Mouse (Mus musculus): ENCODE results near the gene Rad9b. TPM values are rescaled to one million over a fixed set of nuclear protein-coding genes. Genes with fewer than 3 reads are reported as not detected.
A peak's percentile ranks its signal among the peaks of the same experiment; 100 is the strongest.

Gene Rad9b
- polyA plus RNA-seq, 1 experiment, result 6.3 TPM

DNA sequence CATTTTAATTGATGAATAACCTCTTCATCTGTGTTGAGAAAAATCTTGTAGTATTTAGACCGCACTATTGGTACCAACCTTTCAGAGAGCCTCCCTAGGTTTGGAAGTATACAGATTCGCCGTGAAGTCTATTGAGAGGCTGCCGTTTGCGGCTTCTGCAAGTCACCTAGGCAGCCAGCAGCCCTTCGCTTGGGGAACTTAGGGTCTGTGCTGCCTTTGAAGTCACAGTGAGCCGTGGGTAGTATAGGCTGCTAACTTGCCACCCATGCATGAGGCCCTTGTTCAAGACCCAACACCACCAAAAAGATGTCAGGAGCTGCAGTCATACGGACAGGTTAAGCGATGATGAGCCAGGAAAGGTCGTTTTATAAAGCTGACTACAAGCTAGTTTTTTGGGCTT, 67.8 kb downstream of the Rad9b start:
- Histone ChIP-seq H3K4me3 (ENCODE audit: insufficient read depth, low read depth, low read length) (peak overlapping the region; percentile 72), H3K27ac (replicated peaks; ENCODE audit: low read depth, low read length) (peak overlapping the region; percentile 85), H3K4me1 (ENCODE audit: control insufficient read depth, insufficient read depth, insufficient read length, low read length) (peaks cover 21% of the 10 kb centered on the region)

DNA sequence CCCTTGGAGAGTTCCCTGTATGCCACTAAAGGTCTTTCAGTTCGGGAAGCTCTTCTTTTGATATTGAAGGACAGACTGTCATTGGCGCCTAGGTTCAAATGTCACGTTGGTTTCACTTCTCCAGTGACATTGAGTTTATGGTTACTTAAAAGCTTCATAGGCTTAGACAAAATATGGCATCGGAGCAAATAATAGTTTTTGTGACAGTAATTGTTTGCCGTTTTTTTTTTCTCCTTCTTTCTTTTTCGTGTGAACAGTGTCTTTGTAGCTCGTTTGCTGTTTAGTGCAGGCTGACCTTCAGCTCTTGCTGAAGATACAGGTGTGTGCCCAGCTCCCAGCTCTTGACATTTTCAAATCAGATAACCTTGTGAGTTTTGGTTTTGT, 68.3 kb downstream of the Rad9b start:
- Histone ChIP-seq H3K4me3 (ENCODE audit: insufficient read depth, low read depth, low read length) (peak overlapping the region; percentile 72), H3K27ac (replicated peaks; ENCODE audit: low read depth, low read length) (peak overlapping the region; percentile 85), H3K4me1 (ENCODE audit: control insufficient read depth, insufficient read depth, insufficient read length, low read length) (peaks cover 24% of the 10 kb centered on the region)

DNA sequence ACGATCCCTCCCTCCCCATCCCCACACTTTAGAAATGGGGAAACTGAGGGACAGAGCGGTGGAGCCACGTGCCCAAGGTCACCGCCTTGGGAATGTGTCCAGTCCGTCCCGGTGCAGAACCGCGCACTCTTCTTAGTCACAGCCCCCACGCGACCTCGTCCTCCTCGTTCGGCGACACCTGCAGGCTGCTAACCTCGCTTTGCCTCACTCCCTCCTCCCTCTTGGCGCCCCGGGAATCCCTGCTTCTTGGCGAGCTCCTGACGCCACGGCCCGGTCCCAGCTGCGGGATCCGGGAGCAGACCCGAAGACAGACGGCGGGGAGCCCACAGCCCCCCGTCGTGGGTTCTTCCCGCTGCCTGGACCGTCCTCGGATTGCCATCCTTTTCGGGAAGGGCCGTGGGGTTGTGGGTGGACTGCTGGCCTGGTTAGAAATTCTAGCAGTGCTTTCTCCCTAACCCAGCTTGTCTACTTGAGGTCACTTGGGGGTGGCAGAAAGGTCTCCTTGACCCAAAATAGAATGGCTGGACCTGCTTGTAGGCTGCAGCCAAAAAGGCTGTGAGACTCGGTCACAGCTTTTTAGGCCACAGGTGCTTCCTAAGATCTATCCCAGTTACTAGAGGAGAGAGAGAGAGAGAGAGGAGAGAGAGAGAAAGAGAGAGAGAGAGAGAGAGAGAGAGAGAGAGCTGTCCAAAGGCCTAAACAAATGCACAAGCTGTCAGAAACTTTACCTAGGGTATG, 68.8 kb downstream of the Rad9b start:
- Histone ChIP-seq H3K27ac (replicated peaks; ENCODE audit: low read depth, low read length) (peak overlapping the region; percentile 85), H3K4me1 (ENCODE audit: control insufficient read depth, insufficient read depth, insufficient read length, low read length) (peaks cover 26% of the 10 kb centered on the region), H3K4me3 (ENCODE audit: insufficient read depth, low read depth, low read length) (peak overlapping the region; percentile 72)

DNA sequence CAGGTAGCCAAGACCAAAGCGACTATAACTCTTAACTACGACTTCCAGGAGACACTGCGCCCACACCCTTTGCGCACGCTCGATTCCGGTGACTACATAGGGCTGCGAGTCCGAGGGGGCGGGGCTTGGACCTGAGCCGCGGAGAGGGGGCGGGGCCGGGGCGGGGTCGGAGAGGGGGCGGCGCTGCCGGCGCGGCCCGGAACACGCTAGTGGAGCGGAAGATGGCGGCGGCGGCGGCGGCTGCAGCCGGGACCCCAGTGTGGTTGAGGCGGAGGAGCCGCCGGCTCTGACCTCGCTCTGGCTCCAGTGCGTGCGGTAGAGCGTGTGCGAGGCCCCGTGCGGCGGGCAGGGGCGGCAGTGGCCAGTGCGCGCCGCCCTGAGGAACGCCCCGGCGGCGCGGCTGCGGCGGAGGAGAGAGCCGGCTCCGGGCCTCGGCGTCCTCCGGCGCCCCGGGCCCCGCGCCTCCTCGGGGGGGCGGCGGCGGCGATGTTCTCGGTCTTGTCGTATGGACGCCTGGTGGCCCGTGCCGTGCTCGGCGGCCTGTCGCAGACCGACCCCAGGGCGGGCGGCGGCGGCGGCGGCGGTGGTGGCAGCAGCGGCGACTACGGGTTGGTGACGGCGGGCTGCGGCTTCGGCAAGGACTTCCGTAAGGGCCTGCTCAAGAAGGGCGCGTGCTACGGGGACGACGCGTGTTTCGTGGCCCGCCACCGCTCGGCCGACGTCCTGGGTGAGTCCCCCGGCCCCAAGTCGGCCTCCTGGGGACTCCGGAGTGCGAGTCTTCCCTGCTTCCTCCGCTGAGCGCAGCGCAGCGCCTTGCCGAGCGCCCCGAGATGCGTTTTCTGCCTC, 69.6 kb downstream of the Rad9b start, which contains the start of gene Pptc7:
Pptc7 (plus strand) TSS at position 183 of the 846 bp plus-strand sequence.
- Histone ChIP-seq H3K4me3 (ENCODE audit: insufficient read depth, low read depth, low read length) (peak within 1 kb of the TSS; percentile 72), H3K4me1 (ENCODE audit: control insufficient read depth, insufficient read depth, insufficient read length, low read length) (peaks cover 26% of the 10 kb centered on the region), H3K27ac (replicated peaks; ENCODE audit: low read depth, low read length) (peak within 1 kb of the TSS; percentile 85)

DNA sequence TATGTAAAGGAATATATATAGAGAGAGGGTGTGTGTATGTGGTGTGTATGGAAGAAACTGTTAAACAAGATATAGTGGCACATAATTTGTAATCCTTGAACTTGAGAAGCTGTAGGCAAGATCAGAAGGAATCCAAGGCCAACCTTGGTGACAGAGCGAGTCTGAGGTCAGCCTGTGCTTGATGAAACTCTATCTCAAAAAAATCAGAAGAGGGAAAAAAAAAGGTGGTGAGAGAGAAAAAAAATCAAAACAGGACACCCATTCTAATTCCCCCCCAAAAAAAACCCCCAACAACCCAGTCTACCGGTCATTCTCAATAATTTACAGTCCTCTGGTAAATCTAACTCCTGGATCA, 70.2 kb downstream of the Rad9b start:
- peak overlapping the region; percentile 26; the same call in 1 of the 2 replicates for H3K27ac ChIP-seq (replicated peaks; ENCODE audit: low read depth, low read length)
- no peak overlapping the region for H3K4me3 ChIP-seq (ENCODE audit: insufficient read depth, low read depth, low read length)
- H3K4me1 ChIP-seq (ENCODE audit: control insufficient read depth, insufficient read depth, insufficient read length, low read length), result peaks cover 26% of the 10 kb centered on the region

DNA sequence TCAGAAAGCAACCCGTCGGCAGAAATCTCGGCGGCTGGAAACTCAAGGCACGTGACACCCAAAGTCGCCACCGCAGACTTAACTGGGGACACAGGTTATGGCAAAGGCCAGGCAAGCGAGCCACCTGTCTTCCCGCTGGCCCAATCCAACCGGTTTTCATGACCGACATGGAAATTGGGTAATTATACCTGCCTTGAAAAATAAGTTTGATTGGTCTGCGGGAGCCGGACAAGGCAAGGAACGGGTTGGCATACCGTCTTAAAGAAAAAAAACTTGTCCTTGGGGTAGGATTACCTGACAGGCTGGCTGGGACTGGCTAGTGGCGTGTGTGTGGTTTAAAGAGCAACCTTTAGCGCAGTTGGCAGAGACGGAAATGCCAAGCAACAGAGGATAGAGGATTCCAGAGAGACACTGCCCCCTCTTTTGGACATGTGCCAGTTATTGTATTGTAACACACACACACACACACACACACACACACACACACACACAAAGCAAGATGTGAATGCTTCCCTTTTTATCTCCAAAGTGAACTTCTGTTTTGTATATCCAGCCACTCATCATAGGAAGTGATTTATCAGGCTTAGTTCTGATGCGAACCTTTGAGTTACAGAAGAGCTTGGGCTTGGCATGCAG, 73.1 kb downstream of the Rad9b start:
- H3K4me3 ChIP-seq (ENCODE audit: insufficient read depth, low read depth, low read length), result peak overlapping the region; percentile 15
- peak overlapping the region; percentile 28; the same call in 1 of the 2 replicates for H3K27ac ChIP-seq (replicated peaks; ENCODE audit: low read depth, low read length)
- H3K4me1 ChIP-seq (ENCODE audit: control insufficient read depth, insufficient read depth, insufficient read length, low read length), result peaks cover 11% of the 10 kb centered on the region

DNA sequence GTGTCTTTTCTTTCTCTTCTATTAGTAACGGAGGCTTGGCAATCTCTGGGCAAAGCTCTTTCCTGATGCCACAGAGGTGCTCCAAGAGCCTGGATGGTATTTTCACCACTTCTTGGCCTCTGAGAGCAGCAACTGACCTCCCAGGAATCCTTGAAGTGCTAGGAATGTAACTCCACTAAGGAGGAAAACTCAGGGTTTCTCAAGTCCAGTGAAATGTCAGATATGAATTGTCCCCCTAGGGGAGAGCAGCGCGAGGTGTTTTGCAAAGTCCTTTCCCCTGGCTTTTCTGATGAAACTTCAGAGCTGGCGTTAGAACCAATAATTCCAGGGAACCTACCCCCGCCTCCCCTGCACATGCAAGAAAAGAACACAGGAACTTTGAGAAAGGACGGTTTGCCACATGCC, 73.6 kb downstream of the Rad9b start:
- peak overlapping the region; percentile 15; the same call in 1 of the 2 replicates for H3K4me3 ChIP-seq (ENCODE audit: insufficient read depth, low read depth, low read length)
- H3K4me1 ChIP-seq (ENCODE audit: control insufficient read depth, insufficient read depth, insufficient read length, low read length), result peaks cover 10% of the 10 kb centered on the region
- H3K27ac ChIP-seq (replicated peaks; ENCODE audit: low read depth, low read length), result 0 out of 2 replicates have a peak overlapping the region, but pooled peaks have one; percentile 28

DNA sequence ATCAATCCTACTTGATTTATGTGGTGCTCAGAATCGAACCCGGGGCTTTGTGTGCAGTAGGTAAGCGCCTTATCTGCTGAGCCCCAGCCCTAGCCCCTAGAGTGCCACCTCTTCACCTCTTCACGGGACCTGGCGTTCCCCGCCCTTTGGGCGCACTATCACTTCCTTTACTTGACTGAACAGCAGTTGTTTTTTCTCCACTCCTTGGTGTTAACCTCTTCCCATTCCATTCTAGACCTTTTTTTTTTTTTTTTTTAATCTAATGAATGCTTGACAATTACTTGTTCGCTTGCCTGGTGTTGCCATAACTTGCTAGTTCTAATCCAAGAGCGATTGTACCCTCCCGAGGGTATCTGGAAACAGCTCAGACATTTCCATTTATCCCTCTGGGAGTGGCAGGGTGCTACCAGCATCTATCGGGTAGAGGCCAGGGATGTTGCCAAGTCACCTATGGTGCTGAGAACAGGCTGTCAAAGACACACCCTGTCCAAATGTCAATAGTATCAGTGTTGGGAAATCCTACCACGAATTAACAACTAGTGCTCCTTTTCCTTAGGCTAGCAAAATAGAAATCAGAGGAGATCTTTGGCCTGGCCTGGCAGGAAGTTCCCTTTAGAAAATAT, 74.1 kb downstream of the Rad9b start:
- peaks cover 8% of the 10 kb centered on the region for H3K4me1 ChIP-seq (ENCODE audit: control insufficient read depth, insufficient read depth, insufficient read length, low read length)
- H3K4me3 ChIP-seq (ENCODE audit: insufficient read depth, low read depth, low read length), result no peak overlapping the region
- 0 out of 2 replicates have a peak overlapping the region, but pooled peaks have one; percentile 11 for H3K27ac ChIP-seq (replicated peaks; ENCODE audit: low read depth, low read length)

DNA sequence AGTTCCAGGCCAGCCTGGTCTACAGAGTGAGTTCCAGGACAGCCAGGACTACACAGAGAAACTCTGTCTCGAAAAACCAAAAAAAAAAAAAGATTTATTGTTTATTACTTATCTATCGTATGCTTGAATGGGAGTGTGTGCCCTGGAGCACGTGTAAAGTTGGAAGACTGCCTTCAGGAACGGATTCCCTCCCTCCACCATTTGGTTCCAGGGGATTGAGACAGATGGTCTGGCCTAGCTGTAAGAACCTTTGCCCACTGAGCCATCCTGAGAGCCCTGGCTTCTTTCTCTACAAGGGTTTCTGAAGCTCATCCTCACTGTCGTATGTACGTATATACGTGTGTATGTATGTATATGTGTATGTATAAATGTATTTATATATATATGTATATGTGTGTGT, 75.1 kb downstream of the Rad9b start:
- peaks cover 8% of the 10 kb centered on the region for H3K4me1 ChIP-seq (ENCODE audit: control insufficient read depth, insufficient read depth, insufficient read length, low read length)
- no peak overlapping the region for H3K27ac ChIP-seq (replicated peaks; ENCODE audit: low read depth, low read length)
- H3K4me3 ChIP-seq (ENCODE audit: insufficient read depth, low read depth, low read length), result no peak overlapping the region

DNA sequence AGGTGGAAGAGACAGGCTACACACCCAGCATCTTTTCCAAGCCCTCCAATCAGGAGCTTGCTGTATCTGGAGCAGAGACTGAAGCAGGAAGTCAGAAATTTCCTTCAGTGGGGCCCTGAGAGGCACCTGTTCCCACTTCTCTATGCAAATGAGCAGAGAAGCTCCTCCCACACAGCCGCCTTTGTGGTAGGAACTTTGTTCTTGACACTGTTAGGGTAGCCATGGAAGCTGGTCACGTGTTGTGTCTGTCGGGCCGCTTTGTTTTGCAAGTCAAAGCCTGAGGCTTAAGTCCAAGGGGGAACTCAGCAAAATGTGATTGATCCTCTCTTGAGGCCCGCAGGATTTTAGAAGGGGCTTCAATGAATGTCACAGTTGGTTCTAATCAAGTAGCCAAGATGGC, 79.2 kb downstream of the Rad9b start:
- Histone ChIP-seq H3K4me3 (ENCODE audit: insufficient read depth, low read depth, low read length) (no peak overlapping the region), H3K27ac (replicated peaks; ENCODE audit: low read depth, low read length) (no peak overlapping the region), H3K4me1 (ENCODE audit: control insufficient read depth, insufficient read depth, insufficient read length, low read length) (no peaks in the 10 kb centered on the region)

Other genes with a start within 250 kb of the Rad9b start
- gene Ccdc63, start 213.4 kb downstream of the Rad9b start, polyA plus RNA-seq (2012; ENCODE audit: insufficient read depth, insufficient read length, missing spikeins), result not detected in 2 replicates
- 85.4 and 119 TPM in 2 replicates for gene Ppp1cc, start 196.0 kb downstream of the Rad9b start, polyA plus RNA-seq (2012; ENCODE audit: insufficient read depth, insufficient read length, missing spikeins)
- gene Hvcn1, start 147.4 kb downstream of the Rad9b start, polyA plus RNA-seq (2012; ENCODE audit: insufficient read depth, insufficient read length, missing spikeins), result 5.7 and 7.7 TPM in 2 replicates
- gene Tctn1, start 89.8 kb downstream of the Rad9b start, polyA plus RNA-seq (2012; ENCODE audit: insufficient read depth, insufficient read length, missing spikeins), result 1.2 and 2.9 TPM in 2 replicates
- 24.3 and 28.0 TPM in 2 replicates for gene Pptc7, start 69.9 kb downstream of the Rad9b start, polyA plus RNA-seq (2012; ENCODE audit: insufficient read depth, insufficient read length, missing spikeins)
- gene Vps29, start 136 bp upstream of the Rad9b start, polyA plus RNA-seq (2012; ENCODE audit: insufficient read depth, insufficient read length, missing spikeins), result 101 and 111 TPM in 2 replicates
- 13.9 and 15.7 TPM in 2 replicates for gene Gpn3, start 17.6 kb upstream of the Rad9b start, polyA plus RNA-seq (2012; ENCODE audit: insufficient read depth, insufficient read length, missing spikeins)
- 8.5 and 14.2 TPM in 2 replicates for gene Fam216a, start 18.1 kb upstream of the Rad9b start, polyA plus RNA-seq (2012; ENCODE audit: insufficient read depth, insufficient read length, missing spikeins)
- 158 and 247 TPM in 2 replicates for gene Arpc3, start 37.6 kb upstream of the Rad9b start, polyA plus RNA-seq (2012; ENCODE audit: insufficient read depth, insufficient read length, missing spikeins)
- 16.6 and 17.5 TPM in 2 replicates for gene Anapc7, start 67.5 kb upstream of the Rad9b start, polyA plus RNA-seq (2012; ENCODE audit: insufficient read depth, insufficient read length, missing spikeins)
- 77.3 and 79.4 TPM in 2 replicates for gene Atp2a2, start 148.0 kb upstream of the Rad9b start, polyA plus RNA-seq (2012; ENCODE audit: insufficient read depth, insufficient read length, missing spikeins)

Measured in brown adipose tissue, adult 24 weeks (tissue).